Mouse (Mus musculus) CH12.LX (cell line): ENCODE results near the gene Fat1. TPM values are rescaled to one million over a fixed set of nuclear protein-coding genes. Genes with fewer than 3 reads are reported as not detected.

Experiments
- DNase-seq: peaks from one replicate; pipeline ENCODE4 v3.0.0-alpha.2; 2013; ENCODE audit errors: extremely low read depth
- H3K27ac ChIP-seq: 2 replicates; pipeline ENCODE4 v1.5.1; 2012; ENCODE audit warnings: low read depth, mild to moderate bottlenecking, control low read depth, moderate library complexity; ENCODE audit not compliant: insufficient read depth
- H3K27me3 ChIP-seq: replicated peaks from 2 replicates; pipeline ENCODE3; 2012; ENCODE audit warnings: inconsistent platforms
- H3K36me3 ChIP-seq, 2 experiments: replicated peaks in 1 of 2; 2 replicates each; pipeline versions ENCODE3 to v1.6.1; 2012; ENCODE audit warnings: inconsistent platforms in 1 of 2, low read length in 1 of 2, mild to moderate bottlenecking in 1 of 2, mixed read lengths in 1 of 2, moderate library complexity in 1 of 2; ENCODE audit not compliant: control insufficient read depth in 1 of 2, insufficient read depth in 1 of 2
- H3K4me1 ChIP-seq, 2 experiments: 2 replicates each; pipeline ENCODE4 v1.6.1; 2012; ENCODE audit warnings: inconsistent platforms in 1 of 2, moderate library complexity in 1 of 2; ENCODE audit not compliant: insufficient read depth in 2 of 2, control insufficient read depth in 1 of 2
- H3K4me2 ChIP-seq: 2 replicates; pipeline ENCODE4 v1.6.1; 2012; ENCODE audit warnings: low read depth, mild to moderate bottlenecking, control low read depth; ENCODE audit not compliant: poor library complexity, insufficient read depth, severe bottlenecking
- H3K4me3 ChIP-seq, 3 experiments: fragments of 150-350 bp in 1 of 3; sonication (generic) in 1 of 3; replicated peaks in 1 of 3; 2 replicates each; pipeline versions ENCODE3 to v1.5.1; 2011 to 2012; ENCODE audit warnings: low read depth in 2 of 3, low read length in 2 of 3, mild to moderate bottlenecking in 2 of 3, moderate library complexity in 2 of 3, control low read depth in 1 of 3, improper control_type of control experiment in 1 of 3, inconsistent platforms in 1 of 3, mixed read lengths in 1 of 3; ENCODE audit not compliant: poor library complexity in 1 of 3
- H3K79me2 ChIP-seq: replicated peaks from 2 replicates; pipeline ENCODE4 v1.6.1; 2012; ENCODE audit warnings: mild to moderate bottlenecking, moderate library complexity; ENCODE audit not compliant: control insufficient read depth, poor library complexity, insufficient read depth, severe bottlenecking; ENCODE audit errors: extremely low read depth
- H3K9ac ChIP-seq: 2 replicates; pipeline ENCODE4 v1.6.1; 2012; ENCODE audit warnings: low read depth, mild to moderate bottlenecking, control low read depth, moderate library complexity; ENCODE audit not compliant: insufficient read depth
- H3K9me3 ChIP-seq: replicated peaks from 2 replicates; pipeline ENCODE3; 2012; ENCODE audit warnings: low read length, inconsistent platforms, mixed read lengths
- CHD1 ChIP-seq: IDR thresholded peaks from 2 replicates; pipeline ENCODE4 v1.6.1; 2012; ENCODE audit warnings: low read depth, low read length, improper control_type of control experiment, inconsistent platforms
- CHD2 ChIP-seq: IDR thresholded peaks from 2 replicates; pipeline ENCODE4 v1.6.1; 2011; ENCODE audit warnings: low read length, improper control_type of control experiment
- CTCF ChIP-seq, 2 experiments: IDR thresholded peaks in 1 of 2; conservative IDR thresholded peaks in 1 of 2; 2 replicates each; pipeline ENCODE4 v1.5.1; 2011 to 2012; ENCODE audit warnings: low read depth in 2 of 2, low read length in 2 of 2, improper control_type of control experiment in 1 of 2, inconsistent platforms in 1 of 2, mild to moderate bottlenecking in 1 of 2, moderate library complexity in 1 of 2
- E2F4 ChIP-seq: IDR thresholded peaks from 2 replicates; pipeline ENCODE4 v1.6.1; 2011; ENCODE audit warnings: low read depth, low read length, improper control_type of control experiment; ENCODE audit not compliant: insufficient replicate concordance
- ELF1 ChIP-seq: IDR thresholded peaks from 2 replicates; pipeline ENCODE4 v1.6.1; 2014; ENCODE audit warnings: low read depth, mild to moderate bottlenecking, inconsistent platforms, low read length, improper control_type of control experiment
- EP300 ChIP-seq: IDR thresholded peaks from 2 replicates; pipeline ENCODE4 v1.6.1; 2011; ENCODE audit warnings: low read length, improper control_type of control experiment
- GABPA ChIP-seq: IDR thresholded peaks from 2 replicates; pipeline ENCODE4 v1.6.1; 2012; ENCODE audit warnings: low read depth, low read length, improper control_type of control experiment, inconsistent platforms; ENCODE audit not compliant: insufficient replicate concordance
- HCFC1 ChIP-seq: IDR thresholded peaks from 2 replicates; pipeline ENCODE4 v1.6.1; 2012; ENCODE audit warnings: low read depth, mild to moderate bottlenecking, inconsistent platforms, low read length, improper control_type of control experiment
- IRF4 ChIP-seq: IDR thresholded peaks from 2 replicates; pipeline ENCODE4 v1.6.1; 2014; ENCODE audit warnings: low read depth, mild to moderate bottlenecking, inconsistent platforms, low read length, improper control_type of control experiment
- JUND ChIP-seq: conservative IDR thresholded peaks from 2 replicates; pipeline ENCODE4 v1.6.1; 2011; ENCODE audit warnings: low read depth, low read length, improper control_type of control experiment
- MAX ChIP-seq: IDR thresholded peaks from 2 replicates; pipeline ENCODE4 v1.6.1; 2011; ENCODE audit warnings: low read length, improper control_type of control experiment
- MYC ChIP-seq: IDR thresholded peaks from 2 replicates; pipeline ENCODE4 v1.6.1; 2011; ENCODE audit warnings: low read depth, mild to moderate bottlenecking, improper control_type of control experiment, low read length
- NRF1 ChIP-seq: IDR thresholded peaks from 2 replicates; pipeline ENCODE4 v1.6.1; 2014; ENCODE audit warnings: low read depth, mild to moderate bottlenecking, inconsistent platforms, low read length, improper control_type of control experiment, moderate library complexity
- POLR2A ChIP-seq: IDR thresholded peaks from 2 replicates; pipeline ENCODE4 v1.6.1; 2011; ENCODE audit warnings: low read depth, mild to moderate bottlenecking, improper control_type of control experiment, low read length
- RCOR1 ChIP-seq: conservative IDR thresholded peaks from 2 replicates; pipeline ENCODE4 v1.6.1; 2012; ENCODE audit warnings: low read depth, mild to moderate bottlenecking, inconsistent platforms, low read length, improper control_type of control experiment
- USF2 ChIP-seq: conservative IDR thresholded peaks from 2 replicates; pipeline ENCODE4 v1.6.1; 2011; ENCODE audit warnings: low read depth, low read length, improper control_type of control experiment
- ZMIZ1 ChIP-seq: IDR thresholded peaks from 2 replicates; pipeline ENCODE4 v1.6.1; 2012; ENCODE audit warnings: low read depth, mild to moderate bottlenecking, inconsistent platforms, low read length, improper control_type of control experiment
- ZNF384 ChIP-seq: IDR thresholded peaks from 2 replicates; pipeline ENCODE4 v1.6.1; 2012; ENCODE audit warnings: low read depth, low read length, improper control_type of control experiment, inconsistent platforms
- dilution Hi-C: fragments of 300-500 bp; cut with MboI; formaldehyde crosslinking; loops from 2 replicates; pipeline ENCODE4 v1.14.3; 2020; ENCODE audit warnings: low sequenced_read_pairs; ENCODE audit not compliant: extremely low pct_unique_long_range_greater_than_20kb, extremely low pct_ligation_motif_present
- in situ Hi-C: fragments of 300-500 bp; cut with MboI; formaldehyde crosslinking; loops from 3 replicates; pipeline ENCODE4 v1.14.3; 2019; ENCODE audit warnings: low sequenced_read_pairs, low pct_ligation_motif_present, low pct_unique_long_range_greater_than_20kb, mixed read lengths
- polyA plus RNA-seq: library from polyadenylated mRNA; unstranded; fragments of >175 nt; gene quantifications from 2 replicates; pipeline ENCODE4 v1.2.1, GENCODE M21; 2012; ENCODE audit warnings: low read depth; ENCODE audit not compliant: insufficient read length
- total RNA-seq, 2 experiments: library from RNA; depleted of rRNA; stranded (reverse); fragments of 300-350 nt in 1 of 2; fragments of >200 nt in 1 of 2; gene quantifications; 2 replicates each; pipeline ENCODE4 v1.2.3; 2012 to 2014

Gene Fat1
- total and polyA plus RNA-seq, 3 experiments: under 0.01 TPM; not detected in 2

DNA sequence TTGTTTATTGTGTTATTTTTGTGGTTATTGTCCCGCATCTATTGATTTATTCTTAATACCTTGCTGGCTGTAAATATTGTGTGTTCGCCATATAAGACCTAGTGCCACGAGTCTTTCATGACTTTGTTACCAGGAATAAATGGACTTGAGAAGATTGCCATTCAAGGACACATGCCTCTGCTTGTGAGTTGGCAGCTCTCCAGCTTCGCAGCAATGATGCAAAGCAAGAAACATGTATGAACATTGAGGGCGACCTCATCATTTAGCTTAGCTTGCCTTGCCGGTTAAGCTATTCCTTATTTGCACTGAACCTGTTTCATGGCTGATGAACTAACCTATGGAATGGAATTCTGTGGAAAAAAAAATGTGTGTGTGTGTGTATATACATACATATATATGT lies 26.2 kb downstream of the Fat1 start:
- in situ Hi-C loops: no loop called here
- H3K36me3 ChIP-seq: no peaks in the 10 kb centered on the region

GRCm38 (mm10) chr8:44962572-44963231 lies 27.5 kb downstream of the Fat1 start:
- Histone ChIP-seq H3K4me1 (no peaks in the 10 kb centered on the region), H3K4me3 (no peak overlapping the region), H3K36me3 (no peaks in the 10 kb centered on the region), H3K79me2 (no peaks in the 10 kb centered on the region), H3K4me2 (no peak overlapping the region), H3K9ac (no peak overlapping the region), H3K27me3 (no peaks in the 10 kb centered on the region), H3K27ac (no peak overlapping the region), H3K9me3 (peaks cover 87% of the 10 kb centered on the region)
- dilution Hi-C loops (no loop called here), in situ Hi-C loops (no loop called here)
- TF ChIP-seq POLR2A (no peak), RCOR1 (no peak), ZNF384 (no peak), CHD2 (no peak), ELF1 (no peak)
- DNase-seq: no peak

More for the DNA sequence above, 26.2 kb downstream of the Fat1 start:
- H3K9me3 ChIP-seq: peaks cover 91% of the 10 kb centered on the region
- H3K27me3 ChIP-seq: no peaks in the 10 kb centered on the region
- no peak overlapping the region for H3K4me3 ChIP-seq
- no peak overlapping the region for H3K27ac ChIP-seq
- H3K4me1 ChIP-seq: no peaks in the 10 kb centered on the region
- dilution Hi-C loops: no loop called here
- TF ChIP-seq MAX (no peak), ZMIZ1 (no peak), CHD1 (no peak), EP300 (no peak), E2F4 (no peak), USF2 (no peak), HCFC1 (no peak), MYC (no peak), POLR2A (no peak), RCOR1 (no peak), GABPA (no peak), IRF4 (no peak), ZNF384 (no peak), ELF1 (no peak), JUND (no peak), CHD2 (no peak), NRF1 (no peak), CTCF (conservative IDR thresholded peaks at IDR 0.05 in 1 of 2, IDR thresholded peaks at IDR 0.05 in 1 of 2; ENCODE audit: low read depth in 2 of 2, low read length in 2 of 2) (no peak)
- no peak overlapping the region for H3K4me2 ChIP-seq
- no peaks in the 10 kb centered on the region for H3K79me2 ChIP-seq
- no peak for DNase-seq
- H3K9ac ChIP-seq: no peak overlapping the region
